Mouse (Mus musculus) urinary bladder, postnatal 0 days (tissue): Measurements from ENCODE around the gene Ppif. TPM values are rescaled to one million over a fixed set of nuclear protein-coding genes. Genes with fewer than 3 reads are reported as not detected.

Experiments used
- polyA plus RNA-seq: library from polyadenylated mRNA; unstranded; fragments of >200 nt; fragmentation: Nextera tagmentation; extraction: Ambion mirVana; gene quantifications from 2 replicates; pipeline ENCODE4 v1.2.1, GENCODE M21; 2015

Gene Ppif
- polyA plus RNA-seq, result 12.9 and 13.3 TPM in 2 replicates

GRCm38 (mm10) chr14:25693888-25694568, at the start of gene Ppif:
Ppif (plus strand) TSS chr14:25694154.

Other genes starting within 250 kb of the Ppif start
- gene Zmiz1, start 235.0 kb upstream of the Ppif start, polyA plus RNA-seq, result 14.2 and 15.9 TPM in 2 replicates
- gene Zcchc24, start 74.9 kb downstream of the Ppif start, polyA plus RNA-seq, result 19.2 and 19.6 TPM in 2 replicates
- 30.5 and 33.0 TPM in 2 replicates for gene Anxa11, start 148.0 kb downstream of the Ppif start, polyA plus RNA-seq
- 7.1 and 9.6 TPM in 2 replicates for gene Plac9a, start 208.9 kb downstream of the Ppif start, polyA plus RNA-seq
- gene Tmem254a, start 233.5 kb downstream of the Ppif start, polyA plus RNA-seq, result 2.7 and 3.7 TPM in 2 replicates
- gene Cphx1, start 244.2 kb downstream of the Ppif start, polyA plus RNA-seq, result not detected in 2 replicates